Mouse (Mus musculus) heart, adult 18-20 months (tissue): ENCODE data around the gene Tldc2. TPM values are rescaled to one million over a fixed set of nuclear protein-coding genes. Genes with fewer than 3 reads are reported as not detected.

Source experiments
- DNase-seq, 2 experiments: peaks; one replicate each; pipeline ENCODE4 v3.0.0; 2021 to 2022; ENCODE audit warnings: mixed read lengths in 1 of 2
- total RNA-seq, 2 experiments: library from RNA; stranded (reverse); gene quantifications; 2 replicates each; pipeline ENCODE4 v1.2.3; 2021

Tldc2 gene
- total RNA-seq, 2 experiments from 2014 or later: not detected

DNA sequence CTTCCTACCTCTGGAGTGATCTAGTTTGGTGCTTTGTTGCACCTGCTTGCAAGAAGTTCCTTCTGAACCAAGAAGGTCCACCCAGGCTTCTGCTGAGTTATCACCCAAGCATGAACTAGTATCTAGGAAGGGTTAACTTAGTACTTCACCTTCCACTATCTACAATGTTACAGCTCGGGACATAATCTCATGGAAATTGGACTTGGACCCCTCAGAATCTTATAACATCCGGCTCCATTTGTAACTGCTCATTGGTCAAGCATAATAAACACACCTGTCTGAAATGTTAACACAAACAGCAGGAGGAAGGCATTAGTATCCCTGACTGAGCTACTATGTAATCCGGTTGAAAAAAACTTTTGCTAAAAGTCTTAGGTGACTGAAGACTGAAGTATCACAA, 40.5 kb downstream of the Tldc2 start:
- no peak for DNase-seq

- no peak for DNase-seq
Observed at GRCm38 (mm10) chr2:157128072-157128471, 41.2 kb downstream of the Tldc2 start.

GRCm38 (mm10) chr2:157129096-157129495, 42.2 kb downstream of the Tldc2 start:
- no peak for DNase-seq

- DNase-seq: peak in 1 of 2 experiments; percentile 23
Observed at GRCm38 (mm10) chr2:157129601-157130164, 42.8 kb downstream of the Tldc2 start.

DNA sequence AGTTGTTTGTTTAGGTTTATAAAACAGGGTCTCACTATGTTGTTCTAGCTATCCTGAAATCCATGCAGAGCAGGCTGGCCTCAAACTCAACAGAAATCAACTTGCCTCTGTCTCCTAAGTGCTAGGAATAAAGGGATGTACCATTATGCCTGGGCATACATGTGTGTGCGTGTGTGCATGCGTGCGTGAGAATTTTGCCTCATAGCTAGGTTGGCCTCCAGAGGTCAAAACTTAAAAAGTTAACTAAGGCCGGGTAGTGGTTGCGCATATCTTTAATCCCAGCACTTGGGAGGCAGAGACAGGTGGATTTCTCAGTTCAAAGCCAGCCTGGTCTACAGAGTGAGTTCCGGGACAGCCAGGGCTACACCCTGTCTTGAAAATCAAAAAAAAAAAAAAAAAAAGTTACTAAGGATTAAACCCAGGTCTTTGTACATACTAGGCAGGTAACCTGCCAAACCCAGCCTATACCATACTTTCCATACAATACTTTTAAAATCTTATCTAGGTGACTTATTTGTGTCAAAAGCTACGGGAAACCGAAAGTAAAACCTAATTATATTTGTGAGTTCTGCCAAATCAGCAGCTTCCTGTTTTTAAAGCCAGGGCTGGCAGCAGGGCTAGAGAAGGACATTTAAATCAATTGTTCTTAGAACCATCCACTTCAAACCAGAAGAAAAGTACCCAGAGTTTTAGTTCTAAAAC, 44.1 kb downstream of the Tldc2 start:
- peak; percentile 64 to 74 for DNase-seq

- no peak for DNase-seq
Observed at GRCm38 (mm10) chr2:157132086-157132485, 45.2 kb downstream of the Tldc2 start.

- DNase-seq: no peak
Observed at GRCm38 (mm10) chr2:157132686-157133540, 46.1 kb downstream of the Tldc2 start.

- no peak for DNase-seq
Observed at GRCm38 (mm10) chr2:157133769-157134478, 47.1 kb downstream of the Tldc2 start.

DNA sequence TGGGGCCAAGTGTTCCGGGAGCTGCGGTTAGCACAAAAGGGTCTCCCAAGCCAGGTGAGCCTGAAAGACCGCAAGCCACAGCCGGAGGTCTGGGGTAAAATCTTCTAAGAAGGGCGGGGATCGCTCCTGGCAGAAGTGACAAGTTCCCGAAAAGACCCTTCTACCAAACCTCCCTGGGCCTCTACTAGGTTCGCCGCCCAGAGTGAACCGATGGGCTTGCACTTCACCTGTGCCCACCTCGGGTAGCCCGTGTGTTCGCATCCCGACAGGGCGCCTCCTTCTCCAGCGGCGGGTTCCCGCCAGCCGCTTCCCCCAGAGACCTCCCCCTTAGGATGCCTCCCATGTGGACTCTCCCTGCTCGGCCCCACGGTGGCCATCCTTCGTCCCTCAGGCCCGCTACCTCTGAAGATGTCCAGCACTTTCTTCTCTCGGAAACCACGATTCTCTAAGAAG, 47.6 kb downstream of the Tldc2 start:
- DNase-seq: peak in 1 of 2 experiments; percentile 29

DNA sequence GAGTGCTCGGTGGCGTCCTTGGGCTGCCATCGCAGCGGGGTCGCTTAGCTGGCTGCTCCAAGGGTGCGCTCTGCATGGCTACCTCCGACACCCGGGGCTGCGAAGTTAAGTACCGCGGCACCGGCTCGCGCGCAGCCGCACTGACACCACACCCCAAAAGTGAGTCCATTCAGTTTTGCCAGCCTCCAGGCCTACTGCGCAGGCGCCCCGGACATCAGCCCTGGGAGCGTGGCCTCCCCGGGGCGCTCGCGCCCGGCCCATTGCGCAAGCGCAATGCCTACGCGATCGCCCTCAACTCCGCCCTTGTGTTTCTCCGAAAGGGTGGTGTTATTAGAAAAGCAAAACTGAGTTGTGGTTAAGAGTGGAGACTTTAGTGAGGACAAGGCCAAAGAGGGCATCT, 48.2 kb downstream of the Tldc2 start, which contains the start of gene Samhd1:
Samhd1 (minus strand) TSS at position 252 of the 400 bp plus-strand sequence.
- peak; percentile 95 to 98 for DNase-seq

- peak in 1 of 2 experiments; percentile 18 for DNase-seq
Observed at GRCm38 (mm10) chr2:157135529-157136120, 48.8 kb downstream of the Tldc2 start.

DNA sequence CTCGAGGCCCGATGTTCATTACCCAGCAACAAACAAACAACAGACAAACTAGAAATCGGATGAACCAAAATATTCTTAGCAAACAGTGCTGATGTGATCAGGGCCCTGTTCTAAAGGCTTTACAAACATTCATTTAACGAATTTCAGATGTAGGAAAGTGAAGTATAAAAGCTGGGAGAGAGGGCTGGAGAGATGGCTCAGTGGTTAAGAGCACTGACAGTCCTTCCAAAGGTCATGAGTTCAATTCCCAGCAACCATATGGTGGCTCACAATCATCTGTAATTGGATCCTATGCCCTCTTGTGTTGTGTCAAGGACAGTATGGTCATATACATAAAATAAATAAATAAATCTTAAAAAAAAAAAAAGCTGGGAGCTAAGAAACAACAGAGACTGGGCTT, 49.3 kb downstream of the Tldc2 start:
- no peak for DNase-seq

GRCm38 (mm10) chr2:157136646-157137045, 49.8 kb downstream of the Tldc2 start:
- DNase-seq: no peak

DNA sequence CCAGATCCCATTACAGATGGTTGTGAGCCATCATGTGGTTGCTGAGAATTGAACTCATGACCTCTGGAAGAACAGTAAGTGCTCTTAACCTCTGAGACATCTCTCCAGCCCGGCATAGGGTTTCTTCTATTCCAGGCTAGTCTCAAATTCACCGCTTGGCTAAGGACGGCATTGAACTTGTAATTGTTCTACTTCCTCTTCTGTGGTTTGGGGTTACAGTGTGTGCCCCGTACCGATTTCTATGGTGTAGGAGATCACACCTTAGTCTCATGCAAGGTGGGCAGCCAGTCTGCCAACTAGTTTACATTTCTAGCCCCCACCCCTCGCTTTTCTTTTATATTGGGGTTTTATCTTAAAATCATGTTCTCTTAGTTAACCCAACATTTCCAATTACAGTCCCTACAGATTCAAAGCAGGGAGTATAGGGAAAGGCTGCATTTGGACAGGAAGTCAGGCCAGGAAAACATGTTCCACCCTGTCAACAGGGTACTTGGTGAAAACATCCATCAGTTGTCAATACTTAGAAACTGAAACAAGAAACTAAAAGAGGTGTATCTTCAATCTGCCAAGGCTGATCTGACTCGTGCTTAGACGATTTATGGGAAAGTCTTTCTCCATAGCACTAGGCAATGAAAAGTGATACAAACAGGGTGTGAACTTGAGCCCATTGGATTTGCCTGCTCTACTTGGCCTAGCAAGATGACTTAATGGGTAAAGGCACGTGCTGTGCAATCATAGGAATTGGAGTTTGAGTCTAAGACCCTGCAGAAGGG, 51.3 kb downstream of the Tldc2 start:
- no peak for DNase-seq

DNA sequence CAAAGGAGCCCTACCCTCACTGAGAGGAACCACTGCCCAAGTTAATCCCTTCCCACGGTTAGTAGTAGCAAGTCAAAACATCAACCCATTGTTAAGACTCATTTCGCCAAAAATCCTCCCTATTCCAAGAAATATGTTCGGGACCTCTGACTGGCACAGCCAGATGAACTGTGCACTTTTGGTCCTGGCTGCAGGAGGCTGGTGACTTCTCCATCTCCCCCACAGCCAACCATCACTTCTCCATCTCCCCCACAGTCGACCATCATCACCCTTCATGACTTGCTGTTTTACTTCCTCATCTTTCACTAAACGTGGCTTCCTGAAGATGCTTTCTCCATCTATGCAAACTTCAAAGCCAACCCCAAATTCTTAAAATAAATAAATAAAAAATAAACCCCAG, 52.0 kb downstream of the Tldc2 start:
- no peak for DNase-seq

DNA sequence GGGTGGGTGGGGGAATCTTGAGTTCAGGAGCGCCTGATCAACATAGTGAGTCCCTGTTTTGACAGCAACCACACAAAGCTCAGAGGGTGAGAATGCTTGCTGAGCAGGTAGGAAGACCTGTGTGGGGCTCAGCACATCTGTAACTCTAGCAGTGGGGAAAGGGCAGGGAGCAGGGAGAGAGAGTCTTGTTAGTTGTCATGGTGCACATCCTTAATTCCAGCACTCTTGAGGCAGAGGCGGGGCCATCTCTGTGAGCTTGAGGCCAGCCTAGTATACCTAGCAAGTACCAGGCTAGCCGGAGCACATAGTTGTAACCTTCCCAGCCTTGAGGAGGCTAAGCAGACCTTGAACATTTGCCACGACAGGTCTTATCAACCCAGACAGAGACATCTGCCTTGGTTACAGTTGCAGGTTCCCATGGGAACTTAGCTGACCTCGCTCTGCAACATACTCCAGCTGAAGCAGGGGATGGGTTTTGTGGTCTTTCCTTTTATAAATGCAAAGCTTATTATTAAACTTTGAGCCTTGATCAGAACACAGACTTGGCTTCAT, 52.5 kb downstream of the Tldc2 start:
- no peak for DNase-seq

DNA sequence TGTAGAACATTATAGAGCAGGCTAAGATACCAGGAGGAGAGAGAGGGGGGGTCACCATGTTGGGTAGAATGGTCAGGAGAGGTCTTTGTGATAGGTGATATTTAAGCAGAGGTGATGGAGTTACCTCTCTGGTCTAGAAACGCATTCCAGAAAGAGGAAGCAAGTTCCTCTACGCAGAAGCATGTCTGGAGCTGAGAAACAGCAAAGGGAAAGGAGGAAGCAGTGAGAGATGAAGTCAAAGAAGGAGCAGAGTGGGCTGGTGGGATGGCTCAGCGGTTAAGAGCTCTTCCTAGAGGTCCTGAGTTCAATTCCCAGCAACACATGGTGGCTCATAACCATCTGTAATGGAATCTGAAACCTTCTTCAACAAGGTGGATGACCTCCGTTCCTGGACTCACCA, 55.1 kb downstream of the Tldc2 start:
- no peak for DNase-seq

- DNase-seq: no peak
Observed at GRCm38 (mm10) chr2:157144132-157144531, 57.3 kb downstream of the Tldc2 start.

DNA sequence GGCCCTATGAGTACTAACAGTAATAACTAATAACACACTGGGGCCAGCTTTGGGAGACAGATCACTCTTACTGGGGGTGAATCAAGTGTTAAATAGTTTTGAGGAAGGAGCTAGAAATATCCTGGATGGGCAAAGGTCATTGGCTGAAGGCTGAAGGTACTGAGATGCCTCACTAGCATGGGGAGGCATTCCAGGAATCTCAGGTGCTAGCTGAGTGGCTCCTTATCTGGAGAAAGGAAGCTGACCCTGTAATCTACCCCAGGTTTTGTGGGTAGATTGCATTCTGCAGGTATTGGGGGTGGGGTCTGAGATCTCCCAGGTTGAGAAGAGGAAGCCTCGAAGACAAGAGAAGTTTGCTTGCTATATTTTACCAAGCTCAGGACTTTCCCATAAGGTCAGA, 58.3 kb downstream of the Tldc2 start:
- no peak for DNase-seq
